Mouse (Mus musculus): ENCODE measurements around the gene Prkn.
"Not testable (repeated sequence)": the region's sequence is repeated elsewhere in the genome, so short reads cannot be mapped to it uniquely, and the experiment has no call there.

The Prkn gene

DNA sequence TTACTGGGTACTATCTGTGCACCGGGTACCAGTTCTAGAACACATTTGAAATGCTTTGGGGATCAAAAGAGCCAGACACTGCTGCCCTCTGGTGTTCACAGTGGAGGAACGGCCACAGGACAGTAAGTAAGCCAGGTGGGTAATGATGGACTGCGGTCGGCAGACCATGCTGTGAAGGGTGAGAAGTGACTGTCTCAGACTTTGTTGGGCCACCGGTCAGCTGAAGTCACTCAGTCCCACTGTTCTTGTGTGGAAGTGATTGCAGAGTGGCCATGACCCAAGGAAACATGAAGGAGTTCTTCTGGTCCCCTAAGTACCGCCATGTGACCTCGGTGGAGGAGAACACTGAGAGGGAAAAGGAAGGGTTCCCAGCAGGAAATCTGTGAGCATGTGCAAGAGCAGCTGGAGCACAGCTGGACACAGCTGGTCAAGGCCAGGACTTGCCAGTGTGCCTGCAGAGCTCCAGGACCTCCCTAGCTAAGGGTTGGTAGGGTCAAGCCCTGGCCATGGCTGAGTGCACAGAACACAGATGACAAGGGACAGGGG, 1135.0 kb downstream of the Prkn start:
- DNase-seq (ENCODE audit: low read depth, low spot score): peak; percentile 56

DNA sequence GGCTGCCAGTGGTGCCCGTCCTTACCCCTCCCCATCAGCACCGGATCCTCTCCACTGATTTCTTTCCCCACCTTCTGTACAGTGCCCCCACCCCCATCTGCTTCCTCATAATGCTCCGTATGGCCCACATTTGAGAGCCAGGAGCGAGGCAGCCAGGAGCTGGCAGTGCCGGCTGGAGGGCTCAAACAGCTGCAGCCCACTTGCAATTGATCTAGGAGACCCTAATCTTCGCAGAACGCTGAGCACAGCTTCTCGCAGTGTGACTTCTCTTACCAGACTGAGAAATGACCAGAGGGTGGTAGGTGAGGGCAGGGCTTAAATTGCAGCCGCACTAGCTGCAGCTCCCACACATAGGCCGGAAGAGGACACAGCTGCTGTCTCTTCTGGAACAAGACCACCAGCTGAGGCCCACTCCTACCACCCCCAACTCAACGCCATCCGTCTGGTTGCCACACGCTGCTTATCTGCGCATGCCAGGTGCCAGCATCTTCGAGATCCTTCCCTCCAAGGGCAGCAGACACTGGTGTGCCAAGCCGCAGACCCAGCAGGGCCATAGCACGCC, 1138.2 kb downstream of the Prkn start:
- DNase-seq (ENCODE audit: low read depth, low spot score): no peak

DNA sequence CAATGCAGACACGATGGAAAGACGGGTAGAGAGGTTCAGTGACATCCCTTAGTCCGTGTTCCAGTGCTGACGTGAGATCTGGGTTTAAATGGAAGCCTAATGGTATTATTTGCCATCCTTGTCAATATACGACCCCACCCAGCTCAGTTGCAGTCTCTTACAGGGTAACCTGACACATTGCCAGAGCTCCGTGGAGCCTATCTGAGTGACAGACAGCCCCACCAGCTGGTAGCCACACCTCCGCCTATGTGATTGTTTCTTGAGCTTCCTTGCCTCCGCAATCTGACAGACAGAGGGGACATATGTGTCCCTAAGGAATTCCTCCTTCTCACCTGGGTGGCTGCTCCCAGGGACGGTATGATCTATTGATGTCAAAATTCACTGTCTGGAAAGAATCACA, 1141.5 kb downstream of the Prkn start:
- no peak for DNase-seq (ENCODE audit: low read depth, low spot score)

DNA sequence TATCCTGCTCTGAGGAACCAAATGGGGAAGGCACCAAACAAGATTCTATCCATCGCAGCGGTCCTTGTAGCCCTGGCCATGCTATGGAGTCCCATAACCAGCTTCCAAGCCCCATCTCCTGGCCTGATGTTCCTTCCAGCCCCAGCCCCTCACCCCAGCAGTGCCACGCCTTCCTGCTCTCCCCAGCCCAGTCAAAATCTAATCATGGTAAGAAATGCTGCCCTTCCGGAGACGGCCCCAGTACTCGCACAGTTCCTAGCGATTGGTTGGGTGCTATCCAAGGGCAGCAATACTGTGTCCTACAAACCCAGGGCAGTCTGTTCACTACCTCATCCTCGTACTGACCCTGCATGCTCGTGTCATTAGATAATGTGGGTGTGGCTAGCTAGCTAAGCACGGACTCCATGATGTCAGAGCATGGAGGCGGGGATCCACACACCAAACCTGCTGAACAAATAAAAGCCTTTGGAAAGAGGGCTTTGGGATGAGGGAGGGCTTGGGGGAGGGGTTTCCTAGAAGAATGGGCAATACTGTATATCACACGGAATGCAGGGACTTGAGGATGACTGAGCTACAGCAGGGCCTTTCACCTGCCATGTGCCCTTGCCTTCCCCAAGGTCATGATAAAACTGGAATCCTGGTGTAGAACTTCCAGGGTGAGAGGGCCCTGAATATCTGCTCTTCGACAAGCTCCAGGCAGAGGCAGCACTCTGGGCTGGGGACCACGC, 1148.1 kb downstream of the Prkn start:
- DNase-seq (ENCODE audit: low read depth, low spot score): no peak

DNA sequence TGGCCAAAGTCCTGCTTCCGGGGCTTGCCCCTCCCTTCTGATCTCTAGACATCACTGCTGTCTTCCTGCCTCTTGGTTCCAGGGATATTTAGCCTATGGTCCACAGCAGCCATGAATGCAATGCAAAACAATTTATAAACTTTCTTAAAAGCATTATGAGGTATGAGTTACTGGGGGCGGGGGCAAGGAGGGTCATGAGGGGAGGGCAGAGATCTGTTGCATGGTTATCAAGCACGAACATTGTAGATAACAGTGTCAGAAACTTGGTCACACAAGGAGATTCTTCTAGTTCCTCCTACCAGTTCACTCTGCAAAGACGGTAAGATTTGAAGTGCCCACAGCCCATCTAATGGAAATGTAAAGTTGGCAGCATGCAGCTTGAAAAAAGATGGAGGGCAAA, 1149.1 kb downstream of the Prkn start:
- DNase-seq (ENCODE audit: low read depth, low spot score): no peak

DNA sequence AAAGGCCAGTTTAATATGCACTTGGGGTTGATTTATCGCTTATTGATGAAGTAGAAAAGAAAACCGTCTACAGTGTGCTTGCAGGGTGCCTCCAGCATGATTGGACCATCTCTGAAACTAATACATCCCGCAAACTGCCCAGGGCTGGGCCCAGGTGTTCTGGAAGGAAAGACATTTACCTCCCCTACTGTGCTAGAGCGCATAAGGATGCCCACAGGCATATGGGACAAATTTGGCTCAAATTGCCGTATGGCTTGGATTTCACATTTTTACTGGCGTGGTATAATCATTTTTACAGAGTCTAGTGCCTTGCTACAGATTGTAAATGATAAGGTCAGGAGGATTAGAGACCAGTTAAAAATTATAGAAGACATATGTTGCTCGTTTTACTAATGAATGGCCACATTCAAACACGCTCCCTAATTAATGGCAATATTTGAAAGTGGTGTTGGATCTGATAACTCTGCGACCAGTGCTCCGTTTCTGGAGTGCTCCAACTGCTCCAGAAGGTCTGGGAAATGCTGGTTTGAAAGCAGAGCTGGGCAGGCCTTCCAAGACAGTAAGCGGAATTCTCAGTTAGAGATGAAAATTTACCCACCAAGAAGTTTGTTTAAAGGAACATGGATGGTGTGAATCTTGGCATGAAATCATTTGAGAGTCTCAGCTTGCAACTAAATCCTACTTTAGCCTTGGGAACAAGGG, 1150.4 kb downstream of the Prkn start:
- no peak for DNase-seq (ENCODE audit: low read depth, low spot score)

DNA sequence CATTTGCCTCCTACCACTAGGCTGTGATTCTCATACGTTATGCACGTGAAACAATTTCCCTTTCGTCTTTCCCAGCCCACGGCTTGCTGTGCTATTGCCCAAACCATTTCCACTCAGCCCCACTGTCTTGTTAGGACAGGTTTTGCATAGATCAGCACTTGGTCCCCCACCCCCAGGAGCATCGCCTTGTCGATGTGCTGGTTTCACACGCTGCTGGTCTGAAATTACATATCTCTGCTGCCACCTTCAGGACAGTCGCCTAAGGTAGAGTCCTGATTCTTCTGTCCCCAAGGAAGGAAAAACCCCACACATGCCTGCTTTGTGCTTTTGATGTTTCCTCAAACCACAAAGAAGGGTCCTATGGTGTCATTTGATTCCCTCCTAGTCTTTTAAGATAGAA, 1153.1 kb downstream of the Prkn start:
- peak; percentile 63 for DNase-seq (ENCODE audit: low read depth, low spot score)

DNA sequence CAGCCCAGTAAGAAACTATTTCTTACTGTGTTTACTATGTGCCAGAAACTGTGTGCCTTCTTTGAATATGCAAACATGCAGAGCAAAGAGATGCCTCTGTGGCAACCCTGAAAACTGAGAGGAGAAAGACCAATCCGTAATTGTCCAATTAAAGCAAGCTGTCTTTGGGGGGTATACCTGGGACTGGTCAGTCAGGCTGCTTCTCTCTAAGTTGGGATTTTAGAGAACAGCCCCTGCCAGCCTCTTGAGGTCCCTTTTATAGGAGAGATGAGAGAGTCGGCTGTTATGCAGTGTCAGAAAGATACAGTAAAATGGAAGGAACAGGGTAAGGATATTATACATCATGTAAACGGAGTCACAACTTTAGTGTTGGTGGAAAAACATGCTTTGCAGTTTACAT, 1154.1 kb downstream of the Prkn start:
- DNase-seq (ENCODE audit: low read depth, low spot score): no peak

DNA sequence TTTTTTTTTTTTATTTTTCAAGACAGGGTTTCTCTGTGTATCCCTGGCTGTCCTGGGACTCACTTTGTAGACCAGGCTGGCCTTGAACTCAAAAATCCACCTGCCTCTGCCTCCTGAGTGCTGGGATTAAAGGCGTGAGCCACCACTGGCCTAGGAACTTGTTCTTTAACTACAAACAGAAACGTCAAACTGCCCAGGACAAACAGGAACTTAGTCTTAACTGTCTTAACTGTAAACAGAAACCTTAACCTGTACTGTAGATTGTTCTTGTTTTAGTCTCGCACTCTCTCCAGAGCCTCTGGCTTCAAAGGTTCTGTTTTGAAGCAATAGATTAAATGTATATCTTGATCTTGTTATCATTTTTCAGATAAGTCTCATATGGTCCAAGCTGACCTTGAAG, 1154.6 kb downstream of the Prkn start:
- not testable (repeated sequence) for DNase-seq (ENCODE audit: low read depth, low spot score)

DNA sequence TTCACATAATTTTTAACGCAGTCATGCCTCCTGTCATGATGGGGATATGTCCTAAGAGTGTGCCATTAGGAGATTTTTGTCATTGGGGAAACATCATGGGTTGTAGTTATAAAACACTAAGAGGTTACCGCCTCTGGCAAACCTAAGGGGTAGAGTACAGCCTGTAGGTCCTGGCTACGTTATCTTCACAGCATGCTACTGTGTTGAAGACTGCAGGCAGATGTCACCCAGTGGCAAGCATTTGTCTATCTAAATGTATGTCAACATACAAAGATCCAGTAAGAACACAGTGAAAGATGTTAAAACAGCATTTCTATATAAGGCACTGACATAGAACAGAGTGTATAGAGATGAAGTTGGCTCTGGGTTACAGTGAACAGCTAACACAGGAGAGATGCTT, 1155.3 kb downstream of the Prkn start:
- no peak for DNase-seq (ENCODE audit: low read depth, low spot score)

DNA sequence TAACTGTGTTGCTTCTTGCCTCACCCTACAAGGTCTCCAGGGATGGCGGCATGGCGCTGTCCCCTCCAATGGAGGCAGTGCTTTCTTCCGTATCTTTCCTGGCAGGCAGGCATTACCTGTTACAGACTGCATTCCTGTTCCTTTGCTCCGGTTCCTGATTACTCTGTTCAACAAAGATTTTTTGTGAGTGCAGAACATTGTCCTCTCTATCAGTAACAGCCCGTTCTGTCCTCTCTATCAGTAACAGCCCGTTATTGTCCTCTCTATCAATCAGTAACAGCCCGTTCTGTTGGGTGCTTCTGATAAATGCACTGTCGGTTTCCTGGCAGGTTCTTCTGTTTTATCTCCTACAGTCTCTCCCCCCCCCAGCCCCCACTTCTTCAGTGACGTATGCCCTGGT, 1156.1 kb downstream of the Prkn start:
- no peak for DNase-seq (ENCODE audit: low read depth, low spot score)

DNA sequence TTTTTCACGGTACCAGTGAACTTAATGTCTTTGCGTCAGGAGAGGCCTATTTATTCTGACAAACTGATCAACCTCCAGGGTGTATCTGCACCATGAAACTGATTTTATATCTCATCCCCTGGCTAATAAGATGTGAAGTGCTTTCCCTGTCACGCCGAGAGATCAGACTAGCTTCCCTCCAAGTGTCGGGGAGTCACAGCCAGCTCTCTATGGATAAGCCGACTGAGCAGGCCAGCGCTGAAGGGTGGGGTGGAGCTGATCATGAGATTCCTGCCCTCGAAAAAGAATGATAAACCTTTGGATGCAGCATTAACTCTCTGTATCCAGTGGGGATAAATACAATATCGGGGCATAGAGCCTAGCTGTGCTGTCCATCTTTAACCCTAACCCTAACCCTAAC, 1160.1 kb downstream of the Prkn start:
- no peak for DNase-seq (ENCODE audit: low read depth, low spot score)

DNA sequence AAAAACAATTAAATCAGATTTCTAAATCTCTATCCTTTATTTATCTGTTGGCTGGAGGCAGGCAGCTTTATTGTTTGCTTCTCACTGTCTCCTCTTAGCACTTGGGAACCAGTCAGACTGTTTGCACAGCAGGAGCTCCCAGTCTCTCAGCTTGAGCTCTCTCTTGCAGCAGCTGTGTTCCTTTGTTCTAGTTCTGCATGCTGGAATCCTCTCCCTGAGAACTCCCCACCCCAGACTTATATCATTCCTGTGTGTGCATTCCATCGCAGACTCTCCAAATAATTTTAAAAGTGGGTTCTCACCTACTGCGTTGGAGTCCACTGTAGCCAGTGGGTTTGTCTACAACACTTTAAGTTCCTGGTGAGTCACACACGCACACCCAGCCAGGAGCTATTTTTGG, 1181.1 kb downstream of the Prkn start:
- no peak for DNase-seq (ENCODE audit: low read depth, low spot score)

DNA sequence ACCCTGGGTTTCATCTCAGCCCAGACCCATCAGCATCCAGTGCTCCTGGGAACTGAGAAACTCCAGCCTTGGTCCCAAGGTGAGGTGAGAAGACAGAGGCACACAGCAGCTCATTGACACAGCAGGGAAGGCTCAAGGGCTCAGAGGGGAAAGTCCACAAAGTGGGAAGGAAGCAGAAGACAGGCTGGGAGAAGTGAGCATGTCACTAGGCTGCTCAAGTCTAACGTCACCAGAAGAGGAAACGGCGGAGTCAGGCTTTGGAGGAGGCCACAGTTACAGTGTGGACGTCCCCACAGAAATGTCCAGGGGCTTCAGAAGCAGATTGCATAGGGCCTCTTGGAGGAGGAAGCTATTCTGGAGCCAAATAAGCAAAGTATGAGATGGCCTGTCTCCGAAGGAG, 1189.2 kb downstream of the Prkn start:
- no peak for DNase-seq (ENCODE audit: low read depth, low spot score)

DNA sequence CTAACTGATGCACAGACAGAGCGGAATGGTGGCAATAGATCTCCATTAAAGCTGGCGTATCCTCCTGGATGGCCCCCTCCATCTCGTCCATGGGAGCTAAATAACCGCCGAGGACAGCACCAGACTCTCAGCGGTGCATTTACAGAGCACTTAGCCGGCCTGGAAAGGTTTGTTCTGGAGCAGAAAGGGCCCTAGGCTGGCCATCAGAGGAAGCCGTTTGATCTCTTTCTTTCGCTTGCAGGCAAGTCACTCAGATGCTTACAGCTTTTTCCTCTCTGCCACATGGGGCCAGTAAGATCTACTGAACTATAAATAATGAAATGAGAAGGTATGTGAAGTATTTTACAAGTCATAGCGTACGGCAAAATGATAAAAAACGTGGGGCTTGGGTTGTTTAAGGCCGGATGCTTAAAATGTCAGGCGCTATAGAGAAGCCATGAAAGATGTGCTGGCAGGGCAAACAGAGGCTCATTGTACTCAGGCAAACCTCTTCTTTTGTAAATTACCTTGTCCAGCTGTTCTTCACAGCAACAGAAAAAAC, 1189.8 kb downstream of the Prkn start:
- peak; percentile 82 for DNase-seq (ENCODE audit: low read depth, low spot score)

DNA sequence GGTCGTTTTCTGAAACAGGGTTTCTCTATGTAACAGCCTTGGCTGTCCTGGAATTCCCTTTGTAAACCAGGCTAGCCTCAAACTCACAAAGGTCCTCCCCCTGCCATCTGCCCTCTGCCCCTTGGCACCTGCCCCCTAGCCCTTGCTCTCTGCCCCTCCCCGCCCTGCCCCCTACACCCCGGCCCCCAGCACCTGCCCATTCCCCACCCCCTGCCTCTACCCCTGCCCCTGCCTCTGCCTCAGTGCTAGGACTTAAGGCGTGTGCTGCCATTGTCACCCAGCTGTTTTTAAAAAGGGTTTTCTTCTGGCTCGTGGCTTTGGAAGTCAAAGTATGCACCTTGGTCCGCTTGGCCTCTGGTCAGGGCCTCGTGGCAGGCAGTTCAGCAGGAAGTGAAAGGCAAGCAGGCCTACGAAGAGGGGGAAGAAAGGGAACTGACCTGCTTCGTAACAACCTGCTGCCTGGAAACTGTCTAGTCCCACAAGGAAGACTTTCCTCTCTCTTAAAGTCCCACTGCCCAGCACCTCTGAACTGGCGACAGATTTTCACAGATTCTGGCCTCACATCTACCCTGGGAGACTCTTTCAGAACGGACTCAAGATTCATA, 1190.5 kb downstream of the Prkn start:
- DNase-seq (ENCODE audit: low read depth, low spot score): no peak

DNA sequence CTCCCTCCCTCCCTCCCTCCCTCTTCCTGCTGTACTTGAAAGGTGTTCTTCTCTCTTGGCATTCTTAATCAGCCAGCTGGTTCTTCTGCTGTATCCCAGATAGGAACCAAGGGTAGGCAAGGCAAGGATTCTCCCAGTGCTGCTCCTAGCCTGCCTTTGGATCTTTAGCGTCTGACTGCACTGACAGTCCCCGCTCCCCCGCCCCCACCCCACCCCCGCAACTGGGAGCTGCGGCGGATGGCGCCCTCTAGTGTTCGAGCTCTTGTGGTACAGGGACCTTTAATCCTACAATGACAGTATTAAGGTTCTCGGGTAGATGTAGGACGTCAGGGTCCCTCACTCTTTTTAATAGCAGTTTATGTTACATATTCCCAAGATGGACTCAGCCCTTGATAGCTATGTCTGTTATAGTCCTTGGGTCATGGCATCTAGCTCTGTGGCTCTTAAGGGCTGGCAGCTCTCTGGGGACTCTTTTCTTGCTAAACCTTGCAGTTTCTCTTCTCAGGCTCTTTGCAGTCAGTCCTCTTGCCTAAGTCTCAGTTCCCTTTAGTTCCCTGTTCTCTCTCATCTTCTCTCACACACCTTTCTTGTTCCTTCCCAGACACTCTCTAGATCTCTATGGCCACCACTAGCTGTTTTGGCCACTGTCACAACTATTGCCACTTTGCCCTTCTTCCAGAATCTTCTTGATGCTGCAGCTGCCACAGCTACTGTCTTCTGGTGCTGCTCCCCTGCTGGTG, 1191.2 kb downstream of the Prkn start:
- peak; percentile 76 for DNase-seq (ENCODE audit: low read depth, low spot score)

DNA sequence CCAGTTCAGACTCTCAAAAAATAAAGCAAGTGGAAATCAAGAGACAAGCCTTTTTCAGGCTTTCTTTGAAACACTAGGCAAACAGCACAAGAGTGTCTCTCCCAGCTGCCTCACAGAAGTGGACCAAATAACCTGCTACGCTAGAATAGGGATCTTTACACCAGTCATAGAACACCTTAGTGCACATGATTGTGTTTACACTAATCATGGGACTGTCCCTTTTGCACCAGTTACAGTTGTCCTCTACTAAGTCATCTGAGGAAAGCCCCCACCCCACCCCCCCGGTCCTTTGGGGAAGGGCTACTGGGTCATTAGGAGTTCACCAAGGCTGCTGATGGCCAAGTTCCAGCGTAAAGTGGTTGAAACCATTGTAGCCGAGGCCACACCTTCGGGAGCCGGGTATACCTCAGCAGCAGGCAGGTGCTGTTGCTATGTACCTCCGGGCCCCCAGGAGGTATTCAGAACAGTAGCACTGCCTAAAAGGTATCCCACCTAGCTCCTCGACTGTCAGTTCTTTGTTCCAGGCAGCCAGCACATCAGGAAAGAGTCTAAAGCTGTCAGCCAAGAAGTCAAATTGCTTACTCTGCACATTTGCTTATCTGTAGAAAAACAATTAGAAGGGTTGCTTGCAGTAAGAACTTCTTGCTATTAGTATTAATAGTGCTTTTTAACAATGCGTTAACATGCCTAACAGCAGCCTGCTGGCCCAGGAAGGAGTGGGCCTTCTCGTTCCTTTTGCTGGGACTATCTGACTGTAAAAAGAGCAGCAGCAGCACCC, 1192.0 kb downstream of the Prkn start:
- DNase-seq (ENCODE audit: low read depth, low spot score): no peak

DNA sequence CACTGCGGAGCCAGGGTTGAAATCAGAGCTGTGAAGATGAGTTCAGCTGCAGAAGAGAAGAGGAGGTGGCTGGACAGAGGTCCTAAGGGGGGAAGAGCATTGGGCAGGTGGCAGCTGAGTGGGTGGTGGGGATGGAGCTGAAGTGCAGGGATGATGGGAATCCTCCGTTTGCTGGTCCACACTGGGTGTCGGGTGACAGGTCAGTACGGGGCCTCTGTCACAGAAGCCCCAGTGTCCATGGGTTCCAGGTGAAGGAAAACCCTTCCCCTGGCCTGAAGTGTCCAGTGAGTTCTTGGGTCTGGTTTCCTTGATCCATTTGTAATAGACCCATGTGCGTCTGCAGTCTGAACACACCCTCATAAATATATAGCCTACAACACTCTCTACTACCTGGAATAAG, 1195.2 kb downstream of the Prkn start:
- no peak for DNase-seq (ENCODE audit: low read depth, low spot score)

DNA sequence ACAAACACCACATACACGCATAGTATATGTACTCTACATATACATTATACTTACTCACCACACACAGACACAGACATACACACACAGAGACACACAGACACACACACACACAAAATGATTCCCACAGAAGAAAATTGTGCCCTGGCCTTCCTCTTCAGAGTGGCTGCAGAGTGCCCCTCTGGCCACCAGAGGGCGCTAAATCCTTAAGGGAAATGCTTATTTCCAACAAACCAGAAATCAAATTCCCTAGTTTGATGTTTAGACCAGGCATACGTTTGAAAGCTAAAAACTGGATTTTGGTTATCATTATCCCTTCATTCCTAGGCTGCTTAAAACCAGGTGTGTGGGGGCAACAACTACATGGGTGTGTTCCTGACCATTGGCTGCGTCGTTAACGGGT, 1196.0 kb downstream of the Prkn start:
- peak; percentile 67 for DNase-seq (ENCODE audit: low read depth, low spot score)

DNA sequence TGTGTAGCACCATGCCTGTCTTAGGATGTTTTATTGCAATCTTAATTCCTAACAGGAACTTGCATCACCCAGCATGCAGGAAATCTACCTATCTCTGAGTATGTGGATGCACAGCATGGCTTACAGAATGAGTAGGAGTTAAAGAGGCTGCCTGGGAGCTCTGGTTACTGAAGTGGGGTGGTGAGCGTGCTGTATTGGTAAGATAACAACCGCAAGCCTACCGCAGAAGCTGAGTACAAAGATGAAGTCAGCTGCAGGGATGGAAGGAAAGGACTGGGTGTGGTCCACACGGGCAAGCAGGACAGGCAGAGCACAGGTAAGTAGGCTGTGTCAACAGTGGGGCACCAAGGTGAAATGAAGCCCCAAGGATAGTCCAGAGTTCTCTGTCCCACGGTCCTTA, 1196.9 kb downstream of the Prkn start:
- no peak for DNase-seq (ENCODE audit: low read depth, low spot score)

Data from mesoderm, embryonic 11.5 days (tissue).